ENCODE assay signal across 8 mouse cellular contexts in the genomic region with DNA sequence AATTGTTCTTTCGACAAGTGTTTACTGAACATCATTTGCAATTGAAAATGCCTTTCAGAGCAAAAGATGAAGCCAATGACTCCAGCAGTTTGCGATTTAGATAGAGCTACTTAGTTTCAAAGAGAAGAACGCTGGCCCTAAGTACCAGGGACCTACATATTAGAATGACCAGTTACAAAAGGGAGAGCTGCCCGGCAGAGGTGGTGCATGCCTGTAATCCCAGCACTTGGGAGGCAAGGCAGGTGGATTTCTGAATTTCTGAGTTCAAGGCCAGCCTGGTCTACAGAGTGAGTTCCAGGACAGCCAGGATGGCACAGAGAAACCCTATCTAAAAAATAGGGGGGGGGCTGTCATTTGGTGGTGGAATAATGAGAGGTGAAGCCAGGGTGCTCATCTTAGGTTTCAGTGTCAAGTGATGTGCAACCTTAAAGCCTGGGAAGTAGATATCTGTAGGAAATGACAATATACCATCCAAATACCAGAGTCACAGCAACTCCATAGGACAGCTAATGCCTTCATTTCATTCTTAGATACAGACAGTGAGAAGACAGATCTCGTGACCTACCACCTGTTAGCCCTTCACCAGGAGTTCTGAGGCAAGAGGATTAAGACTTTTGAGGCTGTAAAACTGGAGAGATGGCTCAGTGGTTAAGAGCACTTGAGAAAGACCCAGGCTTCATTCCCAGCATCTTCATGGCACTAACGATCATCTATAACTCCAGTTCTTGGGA. TPM values are rescaled to one million over a fixed set of nuclear protein-coding genes. Genes with fewer than 3 reads are reported as not detected.
DNase-seq lines count a peak whose midpoint lies in the region; ATAC-seq and TF ChIP-seq lines count a peak whose summit lies in the region.

No protein-coding gene starts in this region.

- no peaks in the 10 kb centered on the region for H3K9me3 ChIP-seq in kidney, embryonic 14.5 days (ENCODE audit: control insufficient read depth, low read length)
- H3K9me3 ChIP-seq in forebrain, embryonic 10.5 days = no peaks in the 10 kb centered on the region
- no peaks in the 10 kb centered on the region for H3K9me3 ChIP-seq in intestine, postnatal 0 days (ENCODE audit: control insufficient read depth)

- H3K36me3 ChIP-seq in kidney, embryonic 14.5 days (ENCODE audit: control insufficient read depth, insufficient read depth, low read length) = no peaks in the 10 kb centered on the region
- no peaks in the 10 kb centered on the region for H3K36me3 ChIP-seq in forebrain, embryonic 10.5 days (replicated peaks)
- no peaks in the 10 kb centered on the region for H3K36me3 ChIP-seq in intestine, postnatal 0 days (ENCODE audit: control insufficient read depth, insufficient read depth)
- H3K36me3 ChIP-seq in myocyte (ENCODE audit: control insufficient read depth, insufficient read depth) = no peaks in the 10 kb centered on the region

- H3K9ac ChIP-seq in kidney, embryonic 14.5 days (ENCODE audit: low read depth, low read length) = no peak overlapping the region
- no peak overlapping the region for H3K9ac ChIP-seq in intestine, postnatal 0 days (ENCODE audit: low read depth, low read length)

- 56% methylated on average over 6 of the region's 6 CpGs for WGBS in kidney, embryonic 14.5 days
- WGBS in forebrain, embryonic 10.5 days = 62% methylated on average over 6 of the region's 6 CpGs
- WGBS in intestine, postnatal 0 days = 57% methylated on average over 6 of the region's 6 CpGs

- H3ac ChIP-seq in myocyte (ENCODE audit: control insufficient read depth, insufficient read length) = no peak overlapping the region

- no peak for ATAC-seq in kidney, embryonic 14.5 days (ENCODE audit: low FRiP score, low TSS enrichment)
- no peak for ATAC-seq in intestine, postnatal 0 days
- no peak for ATAC-seq in megakaryocyte progenitor cell, adult 5-6 weeks (replicated peaks; ENCODE audit: poor library complexity)

- TF ChIP-seq POLR2A in myocyte (IDR thresholded peaks at IDR 0.05; ENCODE audit: insufficient read length, low read depth) = no peak

- no peak overlapping the region for H3K4me3 ChIP-seq in kidney, embryonic 14.5 days (ENCODE audit: low read length)
- H3K4me3 ChIP-seq in forebrain, embryonic 10.5 days = peak overlapping the region; percentile 99
- H3K4me3 ChIP-seq in intestine, postnatal 0 days (ENCODE audit: low read depth, low read length) = no peak overlapping the region
- H3K4me3 ChIP-seq in myocyte = peak overlapping the region; percentile 65

- DNase-seq in kidney, postnatal 25 days = no peak
- no peak for DNase-seq in forebrain, embryonic 10.5 days (ENCODE audit: extremely low spot score, low spot score)
- no peak for DNase-seq in testis, postnatal 10 days (ENCODE audit: low spot score)
- DNase-seq in urinary bladder, postnatal 10 days (ENCODE audit: low spot score) = no peak

- peaks cover 29% of the 10 kb centered on the region for H3K79me2 ChIP-seq in myocyte (ENCODE audit: control insufficient read depth, insufficient read depth)

- TF ChIP-seq CTCF in intestine, postnatal 0 days (IDR thresholded peaks at IDR 0.05; ENCODE audit: low read depth) = no peak

- H3K4me2 ChIP-seq in kidney, embryonic 14.5 days (replicated peaks; ENCODE audit: low read depth, low read length) = peak overlapping the region; percentile 59; the same call in 1 of the 2 replicates
- H3K4me2 ChIP-seq in intestine, postnatal 0 days (replicated peaks; ENCODE audit: low read depth) = peak overlapping the region; percentile 84; the same call in 1 of the 2 replicates
- no peak overlapping the region for H3K4me2 ChIP-seq in myocyte (ENCODE audit: low read depth)

- no peak overlapping the region for H3K27ac ChIP-seq in kidney, embryonic 14.5 days (ENCODE audit: low read depth, low read length)
- H3K27ac ChIP-seq in forebrain, embryonic 10.5 days = peak overlapping the region; percentile 96
- no peak overlapping the region for H3K27ac ChIP-seq in intestine, postnatal 0 days (ENCODE audit: low read depth, low read length)

- no peaks in the 10 kb centered on the region for H3K27me3 ChIP-seq in kidney, embryonic 14.5 days (ENCODE audit: control insufficient read depth, insufficient read depth, low read length)
- H3K27me3 ChIP-seq in forebrain, embryonic 10.5 days (ENCODE audit: poor library complexity, severe bottlenecking) = no peaks in the 10 kb centered on the region
- H3K27me3 ChIP-seq in intestine, postnatal 0 days (replicated peaks; ENCODE audit: control insufficient read depth, insufficient read depth, low read length) = no peaks in the 10 kb centered on the region
- no peaks in the 10 kb centered on the region for H3K27me3 ChIP-seq in myocyte (ENCODE audit: control insufficient read depth, insufficient read depth, insufficient read length)

- H3K4me1 ChIP-seq in kidney, embryonic 14.5 days (ENCODE audit: control insufficient read depth, insufficient read depth, low read length) = peaks cover 11% of the 10 kb centered on the region; the same call in 1 of the 2 replicates
- H3K4me1 ChIP-seq in forebrain, embryonic 10.5 days = peaks cover 38% of the 10 kb centered on the region
- 0 out of 2 replicates have a peak, but pooled peaks cover 3% of the 10 kb centered on the region for H3K4me1 ChIP-seq in intestine, postnatal 0 days (replicated peaks; ENCODE audit: control insufficient read depth, insufficient read depth, low read length)

TF ChIP-seq in myocyte, 11 proteins besides CTCF, POLR2A, EP300 and RAD21:
- no peak for TF ChIP-seq TCF3 (IDR thresholded peaks at IDR 0.05; ENCODE audit: insufficient read length, low read depth)
- TF ChIP-seq MYOD1 (IDR thresholded peaks at IDR 0.05; ENCODE audit: control insufficient read depth in 1 of 3, insufficient read length in 2 of 3, low read depth in 2 of 3) = no peak
- no peak for TF ChIP-seq MYOG (IDR thresholded peaks at IDR 0.05; ENCODE audit: control insufficient read depth in 1 of 3, insufficient read depth in 1 of 3, insufficient read length in 2 of 3, low read depth in 2 of 3)
- TF ChIP-seq TCF12 (IDR thresholded peaks at IDR 0.05; ENCODE audit: insufficient read depth, poor library complexity, severe bottlenecking) = no peak
- TF ChIP-seq POLR2AphosphoS2 (IDR thresholded peaks at IDR 0.05; ENCODE audit: insufficient read length, low read depth) = no peak
- no peak for TF ChIP-seq MAX (IDR thresholded peaks at IDR 0.05; ENCODE audit: low read depth)
- no peak for TF ChIP-seq CEBPB (IDR thresholded peaks at IDR 0.05; ENCODE audit: insufficient read depth, poor library complexity, severe bottlenecking)
- no peak for TF ChIP-seq REST (IDR thresholded peaks at IDR 0.05; ENCODE audit: insufficient read depth, insufficient read length)
- TF ChIP-seq SRF (IDR thresholded peaks at IDR 0.05; ENCODE audit: control insufficient read depth, insufficient read length, low read depth) = no peak
- no peak for TF ChIP-seq USF1 (IDR thresholded peaks at IDR 0.05; ENCODE audit: low read depth)
- no peak for TF ChIP-seq E2F4 (IDR thresholded peaks at IDR 0.05; ENCODE audit: insufficient read depth)

RNA-seq across cellular contexts. Expression of gene Grb2, which starts 1.6 kb away (rescaled TPM):
- 47.7 and 53.0 TPM in 2 replicates for polyA plus RNA-seq in kidney, embryonic 14.5 days (2014; fragmentation: Nextera tagmentation; extraction: Ambion mirVana)
- polyA plus RNA-seq in forebrain, embryonic 10.5 days (2016; fragmentation: Nextera tagmentation; extraction: Ambion mirVana) = 74.4 and 79.6 TPM in 2 replicates
- polyA plus RNA-seq in intestine, postnatal 0 days (2015; fragmentation: Nextera tagmentation; extraction: Ambion mirVana) = 60.5 and 61.3 TPM in 2 replicates
- polyA plus RNA-seq in myocyte (2012; fragmentation: generic; extraction: Trizol) = 71.2 TPM
- 78.1 and 85.5 TPM in 2 replicates for total RNA-seq in megakaryocyte progenitor cell, adult 5-6 weeks (2015)
- total RNA-seq in megakaryocyte progenitor cell, adult 5-6 weeks (2017) = 48.5 and 51.7 TPM in 2 replicates

RNA-seq across cellular contexts. Expression of gene Tmem94, which starts 55.2 kb away (rescaled TPM):
- 12.4 and 19.9 TPM in 2 replicates for polyA plus RNA-seq in kidney, embryonic 14.5 days (2014; fragmentation: Nextera tagmentation; extraction: Ambion mirVana)
- 36.8 and 38.1 TPM in 2 replicates for polyA plus RNA-seq in forebrain, embryonic 10.5 days (2016; fragmentation: Nextera tagmentation; extraction: Ambion mirVana)
- 8.2 and 8.6 TPM in 2 replicates for polyA plus RNA-seq in intestine, postnatal 0 days (2015; fragmentation: Nextera tagmentation; extraction: Ambion mirVana)
- polyA plus RNA-seq in myocyte (2012; fragmentation: generic; extraction: Trizol) = 19.6 TPM
- total RNA-seq in megakaryocyte progenitor cell, adult 5-6 weeks (2015) = 18.3 and 19.0 TPM in 2 replicates
- total RNA-seq in megakaryocyte progenitor cell, adult 5-6 weeks (2017) = 22.9 and 24.9 TPM in 2 replicates

Comparison
In these comparisons a context has a peak if more than half of its experiments do, and no peak if none do; other contexts are left out.
1. H3K4me3 ChIP-seq: peak in forebrain, embryonic 10.5 days (single experiment) and myocyte (single experiment); none in kidney, embryonic 14.5 days (single experiment) and intestine, postnatal 0 days (single experiment).